Mouse (Mus musculus): ENCODE measurements at regions not wholly inside any gene's neighbourhood (a gene's known extent, or its start where the extent isn't known, plus 50 kb on each side); places are given as distances from the start of the nearest gene placed in this dataset.

GRCm38 (mm10) chr8:125346182-125346581 is 223.4 kb downstream of the Sipa1l2 start:
- H3K36me3 ChIP-seq (ENCODE audit: control insufficient read depth, insufficient read depth, low read length) = no peaks in the 10 kb centered on the region
- WGBS = 56% methylated on average over 8 of the region's 8 CpGs
- H3K27ac ChIP-seq (ENCODE audit: low read length) = no peak overlapping the region
- peaks cover 13% of the 10 kb centered on the region for H3K4me1 ChIP-seq (ENCODE audit: control insufficient read depth, insufficient read depth, low read length)
- H3K9ac ChIP-seq (replicated peaks; ENCODE audit: low read depth, low read length) = no peak overlapping the region
- ATAC-seq (ENCODE audit: insufficient number of reproducible peaks, insufficient read depth, low FRiP score, low read depth) = no peak
- H3K27me3 ChIP-seq (ENCODE audit: control insufficient read depth, insufficient read depth, low read length) = no peaks in the 10 kb centered on the region
- no peak overlapping the region for H3K4me2 ChIP-seq (replicated peaks; ENCODE audit: low read depth, low read length)
- no peak overlapping the region for H3K4me3 ChIP-seq (ENCODE audit: low read depth, low read length)
- no peaks in the 10 kb centered on the region for H3K9me3 ChIP-seq (ENCODE audit: control insufficient read depth, low read depth, low read length)

DNA sequence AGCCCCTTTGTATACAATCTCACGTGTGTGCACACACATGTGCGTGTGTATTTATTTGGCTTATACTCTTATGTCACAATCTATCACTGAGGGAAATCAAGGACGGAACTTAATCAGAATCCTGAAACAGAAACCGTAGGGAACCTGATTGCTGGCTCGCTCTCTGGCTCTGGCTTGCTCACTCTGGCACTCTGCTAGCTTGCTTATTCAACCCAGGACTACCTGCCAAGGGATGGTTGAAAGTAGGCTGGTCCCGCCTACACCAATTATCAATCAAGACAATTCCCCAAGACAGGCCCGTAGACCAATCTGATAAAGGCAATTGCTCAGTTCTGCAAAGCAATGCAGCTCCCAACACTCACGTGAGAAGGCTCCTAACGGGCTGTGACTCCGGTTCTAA is 224.0 kb downstream of the Sipa1l2 start:
- Histone ChIP-seq H3K27ac (ENCODE audit: low read length) (no peak overlapping the region), H3K9ac (replicated peaks; ENCODE audit: low read depth, low read length) (no peak overlapping the region), H3K27me3 (ENCODE audit: control insufficient read depth, insufficient read depth, low read length) (no peaks in the 10 kb centered on the region), H3K36me3 (ENCODE audit: control insufficient read depth, insufficient read depth, low read length) (no peaks in the 10 kb centered on the region), H3K4me3 (ENCODE audit: low read depth, low read length) (no peak overlapping the region), H3K4me2 (replicated peaks; ENCODE audit: low read depth, low read length) (no peak overlapping the region), H3K9me3 (ENCODE audit: control insufficient read depth, low read depth, low read length) (no peaks in the 10 kb centered on the region), H3K4me1 (ENCODE audit: control insufficient read depth, insufficient read depth, low read length) (peaks cover 13% of the 10 kb centered on the region)
- 82% methylated on average over 10 of the region's 10 CpGs for WGBS
- no peak for ATAC-seq (ENCODE audit: insufficient number of reproducible peaks, insufficient read depth, low FRiP score, low read depth)

GRCm38 (mm10) chr8:125343867-125344266 is 225.7 kb downstream of the Sipa1l2 start:
- H3K4me2 ChIP-seq (replicated peaks; ENCODE audit: low read depth, low read length) = no peak overlapping the region
- ATAC-seq (ENCODE audit: insufficient number of reproducible peaks, insufficient read depth, low FRiP score, low read depth) = no peak
- 38% methylated on average over 9 of the region's 9 CpGs for WGBS

DNA sequence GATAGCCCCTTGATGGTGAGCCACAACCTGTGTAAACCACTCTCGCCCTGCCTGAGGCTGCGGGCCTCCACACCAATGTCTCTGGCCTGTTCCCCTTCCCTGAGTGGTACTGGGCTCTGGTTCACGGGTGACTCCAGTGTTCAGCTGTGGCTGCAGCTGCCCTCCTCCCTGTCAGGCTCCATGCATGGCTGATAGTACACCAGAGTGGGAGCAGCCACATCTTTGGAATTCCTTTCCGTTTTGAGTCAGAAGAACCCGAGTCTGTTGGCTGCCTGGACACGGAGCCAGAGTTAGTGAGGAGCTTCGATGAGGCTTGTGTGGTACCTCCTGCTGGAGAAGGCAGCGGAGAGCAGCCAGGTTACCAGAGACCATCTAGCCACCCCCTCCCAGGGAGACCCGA is 227.1 kb downstream of the Sipa1l2 start:
- no peak overlapping the region for H3K4me3 ChIP-seq (ENCODE audit: low read depth, low read length)

More at GRCm38 (mm10) chr8:125343867-125344266, 225.7 kb downstream of the Sipa1l2 start:
- Histone ChIP-seq H3K4me1 (ENCODE audit: control insufficient read depth, insufficient read depth, low read length) (peaks cover 3% of the 10 kb centered on the region), H3K27me3 (ENCODE audit: control insufficient read depth, insufficient read depth, low read length) (no peaks in the 10 kb centered on the region), H3K36me3 (ENCODE audit: control insufficient read depth, insufficient read depth, low read length) (no peaks in the 10 kb centered on the region), H3K27ac (ENCODE audit: low read length) (no peak overlapping the region), H3K9me3 (ENCODE audit: control insufficient read depth, low read depth, low read length) (no peaks in the 10 kb centered on the region), H3K9ac (replicated peaks; ENCODE audit: low read depth, low read length) (no peak overlapping the region), H3K4me3 (ENCODE audit: low read depth, low read length) (no peak overlapping the region)

DNA sequence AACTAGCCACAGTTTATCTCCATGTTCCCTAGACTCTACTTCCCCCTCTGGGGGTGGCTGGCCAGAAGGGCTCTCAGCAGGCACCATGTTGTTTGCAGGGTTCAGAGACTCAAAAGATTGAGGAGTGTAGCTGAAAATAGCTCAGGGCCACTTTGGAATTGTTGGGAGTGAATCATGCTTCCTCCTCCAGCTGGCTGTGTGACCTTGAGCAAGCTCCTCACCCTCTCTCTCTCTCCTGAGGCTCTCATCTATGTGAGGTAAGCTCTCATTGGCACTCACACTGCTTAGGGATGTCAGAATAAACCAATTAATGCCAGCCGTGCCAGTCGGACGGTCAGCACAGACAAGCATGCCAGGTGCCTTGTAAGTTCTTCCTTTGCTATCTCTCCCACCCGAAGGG is 228.0 kb downstream of the Sipa1l2 start:
- no peak overlapping the region for H3K4me3 ChIP-seq (ENCODE audit: low read depth, low read length)
- ATAC-seq (ENCODE audit: insufficient number of reproducible peaks, insufficient read depth, low FRiP score, low read depth) = no peak
- no peak overlapping the region for H3K27ac ChIP-seq (ENCODE audit: low read length)
- no peak overlapping the region for H3K9ac ChIP-seq (replicated peaks; ENCODE audit: low read depth, low read length)
- 86% methylated on average over 4 of the region's 4 CpGs for WGBS
- H3K36me3 ChIP-seq (ENCODE audit: control insufficient read depth, insufficient read depth, low read length) = no peaks in the 10 kb centered on the region
- H3K9me3 ChIP-seq (ENCODE audit: control insufficient read depth, low read depth, low read length) = no peaks in the 10 kb centered on the region
- no peak overlapping the region for H3K4me2 ChIP-seq (replicated peaks; ENCODE audit: low read depth, low read length)
- H3K27me3 ChIP-seq (ENCODE audit: control insufficient read depth, insufficient read depth, low read length) = no peaks in the 10 kb centered on the region
- peaks cover 6% of the 10 kb centered on the region for H3K4me1 ChIP-seq (ENCODE audit: control insufficient read depth, insufficient read depth, low read length)

More for the DNA sequence above, 227.1 kb downstream of the Sipa1l2 start:
- Histone ChIP-seq H3K9ac (replicated peaks; ENCODE audit: low read depth, low read length) (no peak overlapping the region), H3K9me3 (ENCODE audit: control insufficient read depth, low read depth, low read length) (no peaks in the 10 kb centered on the region), H3K36me3 (ENCODE audit: control insufficient read depth, insufficient read depth, low read length) (no peaks in the 10 kb centered on the region), H3K27me3 (ENCODE audit: control insufficient read depth, insufficient read depth, low read length) (no peaks in the 10 kb centered on the region), H3K4me1 (ENCODE audit: control insufficient read depth, insufficient read depth, low read length) (no peaks in the 10 kb centered on the region; the same call in none of the 2 replicates), H3K27ac (ENCODE audit: low read length) (no peak overlapping the region), H3K4me2 (replicated peaks; ENCODE audit: low read depth, low read length) (no peak overlapping the region)
- no peak for ATAC-seq (ENCODE audit: insufficient number of reproducible peaks, insufficient read depth, low FRiP score, low read depth)
- WGBS = 56% methylated on average over 9 of the region's 9 CpGs

- Histone ChIP-seq H3K9me3 (ENCODE audit: control insufficient read depth, low read depth, low read length) (no peaks in the 10 kb centered on the region), H3K9ac (replicated peaks; ENCODE audit: low read depth, low read length) (no peak overlapping the region), H3K4me3 (ENCODE audit: low read depth, low read length) (no peak overlapping the region), H3K27me3 (ENCODE audit: control insufficient read depth, insufficient read depth, low read length) (no peaks in the 10 kb centered on the region), H3K27ac (ENCODE audit: low read length) (no peak overlapping the region), H3K36me3 (ENCODE audit: control insufficient read depth, insufficient read depth, low read length) (no peaks in the 10 kb centered on the region), H3K4me2 (replicated peaks; ENCODE audit: low read depth, low read length) (no peak overlapping the region), H3K4me1 (ENCODE audit: control insufficient read depth, insufficient read depth, low read length) (peaks cover 6% of the 10 kb centered on the region)
- WGBS = 27% methylated on average over 6 of the region's 6 CpGs
- no peak for ATAC-seq (ENCODE audit: insufficient number of reproducible peaks, insufficient read depth, low FRiP score, low read depth)
Observed at GRCm38 (mm10) chr8:125338222-125338621, 231.4 kb downstream of the Sipa1l2 start.

DNA sequence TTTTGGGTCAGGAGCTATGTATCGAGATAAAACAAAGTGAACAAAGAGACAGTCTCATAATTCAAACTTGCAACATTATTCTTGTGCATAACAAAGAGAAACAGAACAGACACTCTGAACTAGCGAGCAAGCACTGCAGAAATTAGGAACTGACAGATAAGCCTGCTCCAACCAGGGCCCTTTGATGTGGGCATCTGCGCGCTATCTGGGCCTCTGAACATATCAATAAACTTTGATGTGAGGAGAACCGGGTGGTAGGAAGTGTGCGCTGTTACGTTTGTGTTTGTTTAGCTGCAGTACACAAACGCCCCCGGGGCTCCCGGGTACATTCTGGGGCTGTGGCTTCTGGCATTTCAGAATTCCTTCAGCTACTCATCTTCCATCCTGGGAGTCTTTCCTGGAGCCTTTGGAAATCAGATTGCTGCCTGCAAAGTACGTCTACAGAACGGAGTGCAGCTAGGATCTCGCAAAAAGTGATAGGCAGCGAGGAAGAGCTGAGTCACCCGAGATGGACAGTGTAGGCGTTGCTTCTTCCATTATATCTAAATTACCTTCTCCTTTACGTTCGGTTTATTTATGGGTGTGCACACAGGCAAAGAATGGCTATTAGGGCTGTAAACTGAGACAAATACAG is 232.0 kb downstream of the Sipa1l2 start:
- Histone ChIP-seq H3K9me3 (ENCODE audit: control insufficient read depth, low read depth, low read length) (no peaks in the 10 kb centered on the region), H3K9ac (replicated peaks; ENCODE audit: low read depth, low read length) (no peak overlapping the region), H3K36me3 (ENCODE audit: control insufficient read depth, insufficient read depth, low read length) (no peaks in the 10 kb centered on the region), H3K4me1 (ENCODE audit: control insufficient read depth, insufficient read depth, low read length) (peaks cover 6% of the 10 kb centered on the region), H3K27ac (ENCODE audit: low read length) (no peak overlapping the region), H3K4me2 (replicated peaks; ENCODE audit: low read depth, low read length) (no peak overlapping the region), H3K4me3 (ENCODE audit: low read depth, low read length) (no peak overlapping the region), H3K27me3 (ENCODE audit: control insufficient read depth, insufficient read depth, low read length) (no peaks in the 10 kb centered on the region)
- WGBS = 22% methylated on average over 18 of the region's 18 CpGs
- no peak for ATAC-seq (ENCODE audit: insufficient number of reproducible peaks, insufficient read depth, low FRiP score, low read depth)

GRCm38 (mm10) chr8:125336799-125337198 is 232.8 kb downstream of the Sipa1l2 start:
- H3K9me3 ChIP-seq (ENCODE audit: control insufficient read depth, low read depth, low read length) = no peaks in the 10 kb centered on the region
- peaks cover 6% of the 10 kb centered on the region for H3K4me1 ChIP-seq (ENCODE audit: control insufficient read depth, insufficient read depth, low read length)
- H3K36me3 ChIP-seq (ENCODE audit: control insufficient read depth, insufficient read depth, low read length) = no peaks in the 10 kb centered on the region
- H3K9ac ChIP-seq (replicated peaks; ENCODE audit: low read depth, low read length) = no peak overlapping the region
- H3K4me3 ChIP-seq (ENCODE audit: low read depth, low read length) = no peak overlapping the region
- no peak overlapping the region for H3K27ac ChIP-seq (ENCODE audit: low read length)
- no peak overlapping the region for H3K4me2 ChIP-seq (replicated peaks; ENCODE audit: low read depth, low read length)
- ATAC-seq (ENCODE audit: insufficient number of reproducible peaks, insufficient read depth, low FRiP score, low read depth) = no peak
- WGBS = 64% methylated on average over 3 of the region's 3 CpGs
- no peaks in the 10 kb centered on the region for H3K27me3 ChIP-seq (ENCODE audit: control insufficient read depth, insufficient read depth, low read length)
